Mouse (Mus musculus): ENCODE measurements around the gene Bhmt. TPM values are rescaled to one million over a fixed set of nuclear protein-coding genes. Genes with fewer than 3 reads are reported as not detected.
A peak's percentile ranks its signal among the peaks of the same experiment; 100 is the strongest.
"Not testable (repeated sequence)": the region's sequence is repeated elsewhere in the genome, so short reads cannot be mapped to it uniquely, and the experiment has no call there.

Bhmt gene
- total RNA-seq, 2 experiments from 2014 or later, result 0.11 TPM; not detected in 1

DNA sequence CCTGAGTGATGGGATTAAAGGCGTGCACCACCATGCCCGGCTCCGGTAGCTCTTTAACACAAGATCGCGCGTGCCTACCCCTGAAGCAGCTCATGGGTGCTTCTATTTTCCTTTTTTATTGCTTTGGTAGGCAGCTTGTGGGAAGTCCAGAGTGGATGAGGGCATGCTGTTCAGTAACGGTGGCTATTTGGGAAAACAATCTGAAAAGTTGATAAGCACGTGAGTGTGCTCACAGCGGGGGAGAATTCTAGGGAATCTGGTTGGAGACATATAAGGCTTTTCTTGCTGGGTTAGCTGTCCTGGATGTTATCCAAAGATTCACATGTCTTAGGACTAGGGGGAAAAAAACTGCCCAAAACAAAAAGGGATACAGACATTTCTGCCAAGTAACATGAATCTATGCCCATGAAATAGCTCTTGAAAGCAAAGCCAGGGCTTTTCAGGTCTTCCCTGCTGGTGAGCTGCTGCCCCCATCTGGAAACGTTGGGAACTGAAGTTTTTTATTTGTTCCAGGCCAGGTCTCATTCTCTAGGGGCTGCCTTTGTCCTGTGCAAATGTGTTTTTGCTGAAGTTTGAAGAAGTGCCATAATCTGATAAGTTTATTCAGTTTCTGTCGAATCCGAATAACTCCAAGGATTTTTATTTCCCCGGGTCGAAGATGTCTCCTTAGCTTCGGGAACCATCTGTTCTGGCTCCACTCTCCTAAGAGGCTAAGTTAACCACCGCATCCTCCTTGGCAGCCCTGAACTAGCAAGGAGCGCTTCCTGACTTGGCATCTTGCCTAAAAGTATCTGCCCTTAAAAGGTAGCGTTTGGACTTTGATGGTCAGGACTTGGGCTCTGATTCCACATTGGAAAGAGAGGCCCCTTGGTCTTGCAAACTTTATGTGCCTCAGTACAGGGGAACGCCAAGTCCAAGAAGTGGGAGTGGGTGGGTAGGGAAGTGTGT, 24.8 kb downstream of the Bhmt start:
- intact Hi-C loops (cut with DNase I; ENCODE audit: low total_unique reads), result loop anchor here (10.0 kb wide), 2 partner anchors 102 to 178 kb away; no protein-coding TSS in a partner anchor
- peak; percentile 60 for DNase-seq

- intact Hi-C loops (cut with DNase I; ENCODE audit: low total_unique reads), result no loop called here
- DNase-seq, result no peak
These were observed 29.3 kb downstream of the Bhmt start for GRCm38 (mm10) chr13:93608476-93608875.

DNA sequence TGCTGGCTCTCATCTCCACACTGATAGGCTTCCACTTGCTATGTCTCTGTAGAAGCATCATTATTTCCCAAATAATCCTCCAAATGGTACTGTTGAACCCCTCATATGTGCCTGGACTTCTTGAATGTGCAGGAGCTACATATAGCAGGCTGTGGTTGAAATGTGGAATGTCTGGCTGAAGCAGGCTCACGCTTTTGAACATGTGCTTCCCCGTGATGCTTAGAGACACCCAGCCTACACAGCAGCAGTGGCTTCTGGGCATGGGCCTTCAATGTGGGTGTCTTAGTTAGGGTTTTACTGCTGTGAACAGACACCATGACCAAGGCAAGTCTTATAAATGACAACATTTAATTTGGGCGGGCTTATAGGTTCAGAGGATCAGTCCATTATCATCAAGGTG, 30.1 kb downstream of the Bhmt start:
- no peak for DNase-seq
- intact Hi-C loops (cut with DNase I; ENCODE audit: low total_unique reads), result no loop called here

DNA sequence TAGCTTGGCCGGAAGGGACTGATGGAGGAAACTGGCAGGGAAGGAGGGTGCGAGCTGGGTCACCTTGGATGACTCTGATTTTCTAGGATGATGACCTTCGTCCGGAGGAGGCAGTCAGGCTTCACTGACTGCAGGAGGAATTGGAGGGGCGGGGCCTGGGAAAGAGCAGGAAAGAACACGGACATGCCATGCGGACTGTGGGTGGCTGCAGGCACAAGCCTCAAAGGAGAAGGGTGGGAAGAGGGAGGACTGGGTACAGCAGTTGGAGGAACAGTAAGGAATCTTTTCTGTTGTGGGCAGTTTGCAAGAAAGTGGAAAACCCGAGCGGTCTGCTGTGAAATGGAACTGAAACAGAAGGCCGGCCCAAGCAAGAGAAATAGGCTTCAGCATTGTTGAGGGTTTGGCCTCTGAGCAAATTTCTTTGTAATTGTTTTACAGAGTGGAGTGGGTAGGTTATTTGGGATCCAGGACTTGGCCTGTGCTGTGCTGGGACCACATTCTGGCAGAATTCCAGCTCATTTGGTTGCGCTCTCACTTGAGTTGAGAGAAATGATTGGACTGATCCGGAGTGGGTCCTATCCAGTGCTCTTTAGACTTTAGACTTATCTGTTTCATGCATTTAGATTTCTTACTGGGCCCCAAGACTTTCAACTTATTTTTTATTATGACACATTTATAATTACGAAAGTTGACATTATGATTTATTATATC, 30.7 kb downstream of the Bhmt start:
- no peak for DNase-seq
- intact Hi-C loops (cut with DNase I; ENCODE audit: low total_unique reads), result no loop called here

- DNase-seq, result no peak
- intact Hi-C loops (cut with DNase I; ENCODE audit: low total_unique reads), result no loop called here
These were observed 33.1 kb downstream of the Bhmt start for GRCm38 (mm10) chr13:93604698-93605097.

DNA sequence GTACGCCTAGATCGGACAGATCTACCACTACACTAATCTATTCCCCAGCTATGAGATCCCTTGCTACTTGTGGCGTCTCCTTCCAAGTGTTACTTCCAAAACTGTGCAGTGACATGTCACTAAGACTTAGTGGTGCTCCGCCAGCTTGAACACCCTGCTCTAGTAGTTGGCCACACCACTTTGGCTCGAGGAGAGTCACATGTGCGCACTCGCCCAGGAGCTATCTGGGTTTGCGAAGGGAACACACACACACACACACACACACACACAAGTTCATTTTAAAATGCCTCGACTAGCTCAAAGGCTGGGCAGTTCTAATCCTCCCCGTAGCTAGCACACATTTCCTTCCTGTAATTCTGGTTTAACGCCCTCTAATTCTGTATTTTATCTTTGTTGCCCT, 36.2 kb downstream of the Bhmt start:
- DNase-seq, result no peak
- intact Hi-C loops (cut with DNase I; ENCODE audit: low total_unique reads), result no loop called here

DNA sequence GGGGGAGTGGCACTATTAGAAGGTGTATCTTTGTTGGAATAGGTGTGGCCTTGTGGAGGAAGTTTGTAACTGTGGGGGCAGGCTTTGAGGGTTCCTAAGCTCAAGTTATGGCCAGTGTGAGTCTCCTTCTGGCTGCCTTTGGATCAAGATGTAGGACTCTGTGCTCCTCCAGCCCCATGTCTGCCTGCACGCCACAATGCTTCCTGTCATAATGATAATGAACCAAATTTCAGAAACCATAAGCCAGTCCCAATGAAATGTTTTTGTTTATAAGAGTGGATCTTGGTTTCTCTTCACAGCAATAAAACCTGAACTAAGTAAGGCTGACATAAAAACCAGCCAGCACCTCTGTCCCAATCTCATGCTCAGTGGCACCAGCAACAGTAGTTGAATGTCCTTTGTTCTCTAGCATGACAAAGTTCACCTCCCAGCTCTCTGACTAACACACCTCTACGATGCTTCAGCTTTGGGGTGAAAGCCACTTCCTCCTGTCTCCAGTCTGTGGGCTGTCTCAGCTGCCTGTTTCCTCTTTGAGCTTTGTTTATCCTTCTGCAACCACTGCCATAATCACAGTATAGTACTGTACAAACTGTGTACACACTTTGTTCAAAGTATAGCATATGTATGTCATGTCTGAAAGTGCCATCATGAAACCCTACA, 44.6 kb downstream of the Bhmt start:
- intact Hi-C loops (cut with DNase I; ENCODE audit: low total_unique reads), result no loop called here
- DNase-seq, result no peak

- intact Hi-C loops (cut with DNase I; ENCODE audit: low total_unique reads), result not testable (repeated sequence)
These were observed 55.2 kb downstream of the Bhmt start for GRCm38 (mm10) chr13:93582526-93582925.

GRCm38 (mm10) chr13:93580431-93580830, 57.3 kb downstream of the Bhmt start:
- intact Hi-C loops (cut with DNase I; ENCODE audit: low total_unique reads), result no loop called here
- DNase-seq, result no peak

More at GRCm38 (mm10) chr13:93582526-93582925, 55.2 kb downstream of the Bhmt start:
- DNase-seq, result not testable (repeated sequence)

- no peak for DNase-seq
- intact Hi-C loops (cut with DNase I; ENCODE audit: low total_unique reads), result no loop called here
These were observed 68.1 kb downstream of the Bhmt start for GRCm38 (mm10) chr13:93569676-93570075.

Other genes starting within 250 kb of the Bhmt start
- gene Jmy, start 138.2 kb downstream of the Bhmt start, total RNA-seq (2021), result 10 to 100 TPM; 19.4 to 25.9 TPM
- gene Bhmt2, start 36.3 kb upstream of the Bhmt start, total RNA-seq (2021), result not detected
- not detected for gene Dmgdh, start 36.5 kb upstream of the Bhmt start, total RNA-seq (2021)
- gene Arsb, start 133.7 kb upstream of the Bhmt start, total RNA-seq (2021), result 1 to 10 TPM; 6.1 to 7.9 TPM

Data from gastrocnemius, postnatal 14 days (tissue).